Mouse (Mus musculus) kidney, adult 2 months (tissue): ENCODE data around the gene Tmem104. TPM values are rescaled to one million over a fixed set of nuclear protein-coding genes. Genes with fewer than 3 reads are reported as not detected.

Source experiments
- DNase-seq: peaks from one replicate; pipeline ENCODE4 v3.0.0; 2021
- H3K27ac ChIP-seq: fragments of 200-500 bp; 2 replicates; pipeline ENCODE4 v1.5.1; 2012; ENCODE audit warnings: low read depth, low read length, control low read depth, inconsistent platforms; ENCODE audit not compliant: insufficient read depth
- H3K27me3 ChIP-seq: fragments of 200-500 bp; replicated peaks from 2 replicates; pipeline ENCODE4 v1.6.1; 2012; ENCODE audit warnings: mild to moderate bottlenecking, moderate library complexity, low read length, inconsistent platforms; ENCODE audit not compliant: control insufficient read depth, insufficient read depth
- H3K36me3 ChIP-seq: fragments of 200-500 bp; 2 replicates; pipeline ENCODE4 v1.6.1; 2012; ENCODE audit warnings: mild to moderate bottlenecking, moderate library complexity, low read length, inconsistent platforms; ENCODE audit not compliant: control insufficient read depth, insufficient read depth
- H3K4me1 ChIP-seq: fragments of 200-500 bp; 2 replicates; pipeline ENCODE4 v1.6.1; 2011; ENCODE audit warnings: low read length; ENCODE audit not compliant: control insufficient read depth, insufficient read depth
- H3K4me3 ChIP-seq: fragments of 200-500 bp; 2 replicates; pipeline ENCODE4 v1.5.1; 2011; ENCODE audit warnings: mild to moderate bottlenecking, low read depth, low read length, control low read depth; ENCODE audit not compliant: insufficient read depth
- CTCF ChIP-seq: fragments of 200-500 bp; conservative IDR thresholded peaks from 2 replicates; pipeline ENCODE4 v1.5.1; 2011; ENCODE audit warnings: low read depth, mild to moderate bottlenecking, control low read depth, low read length, moderate library complexity, mixed read lengths; ENCODE audit not compliant: insufficient read depth, insufficient read length
- POLR2A ChIP-seq: fragments of 200-500 bp; IDR thresholded peaks from one replicate; pipeline ENCODE4 v1.6.1; 2011; ENCODE audit warnings: low read depth, low read length, control low read depth
- WGBS: fragments of 180-500 bp; shearing (Covaris S2); methylation state at CpG from one replicate; pipeline ENCODE4 v1.1.7; 2018; 5-methylcytosine and 5-hydroxymethylcytosine counted together
- polyA plus RNA-seq: library from polyadenylated mRNA; depleted of rRNA; stranded (reverse); fragments of >200 nt; gene quantifications from 2 replicates; pipeline ENCODE4 v1.2.3, GENCODE M21; 2012

The Tmem104 gene
- polyA plus RNA-seq, 1 experiment, result 14.8 TPM

DNA sequence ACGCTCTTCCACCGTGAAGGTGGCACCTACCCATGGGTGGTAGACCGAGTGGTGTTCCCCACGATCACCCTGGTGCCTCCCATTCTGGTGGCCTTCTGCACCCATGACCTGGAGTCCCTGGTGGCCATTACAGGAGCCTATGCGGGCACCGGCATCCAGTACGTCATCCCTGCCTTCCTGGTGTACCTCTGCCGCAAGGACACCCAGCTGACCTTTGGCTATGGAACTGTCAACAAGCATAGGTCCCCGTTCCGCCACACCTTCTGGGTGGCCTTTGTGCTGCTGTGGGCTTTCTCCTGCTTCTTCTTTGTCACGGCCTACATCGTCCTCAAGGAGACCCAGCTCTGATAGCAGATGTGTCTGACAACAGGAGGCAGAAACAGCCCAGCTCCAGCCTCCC, 56.5 kb downstream of the Tmem104 start:
- TF ChIP-seq POLR2A, result no peak
- TF ChIP-seq CTCF, result no peak
- no peaks in the 10 kb centered on the region for H3K4me1 ChIP-seq
- WGBS, result 95% methylated on average over 12 of the region's 12 CpGs
- H3K4me3 ChIP-seq, result no peak overlapping the region
- H3K27me3 ChIP-seq, result no peaks in the 10 kb centered on the region
- DNase-seq, result no peak
- no peaks in the 10 kb centered on the region for H3K36me3 ChIP-seq
- H3K27ac ChIP-seq, result no peak overlapping the region

DNA sequence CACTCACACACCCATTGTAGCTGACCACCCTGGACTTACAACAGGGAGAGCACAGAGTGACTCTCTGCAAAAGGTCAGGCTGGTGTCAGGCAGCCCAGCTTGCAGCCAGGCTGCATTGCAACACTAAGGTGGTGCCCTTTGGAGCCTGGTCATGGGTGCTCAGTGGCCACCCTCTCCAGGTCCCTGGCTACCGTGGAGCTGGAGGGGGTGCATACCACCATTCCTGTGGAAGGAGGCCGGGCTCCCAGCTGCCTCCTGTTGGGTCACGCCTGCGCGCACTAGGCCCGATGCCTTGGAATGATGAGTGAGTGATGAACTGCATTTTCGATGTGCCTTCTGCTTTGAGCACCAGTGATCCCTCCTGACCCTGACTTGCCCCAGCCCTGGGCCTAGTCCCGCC, 57.6 kb downstream of the Tmem104 start:
- Histone ChIP-seq H3K4me3 (no peak overlapping the region), H3K36me3 (no peaks in the 10 kb centered on the region), H3K4me1 (peaks cover 3% of the 10 kb centered on the region; the same call in 1 of the 2 replicates), H3K27me3 (0 out of 2 replicates have a peak, but pooled peaks cover 1% of the 10 kb centered on the region), H3K27ac (no peak overlapping the region)
- whole genome bisulfite sequencing, result 79% methylated on average over 8 of the region's 8 CpGs
- no peak for TF ChIP-seq CTCF
- TF ChIP-seq POLR2A, result no peak
- peak; percentile 41 for DNase-seq

DNA sequence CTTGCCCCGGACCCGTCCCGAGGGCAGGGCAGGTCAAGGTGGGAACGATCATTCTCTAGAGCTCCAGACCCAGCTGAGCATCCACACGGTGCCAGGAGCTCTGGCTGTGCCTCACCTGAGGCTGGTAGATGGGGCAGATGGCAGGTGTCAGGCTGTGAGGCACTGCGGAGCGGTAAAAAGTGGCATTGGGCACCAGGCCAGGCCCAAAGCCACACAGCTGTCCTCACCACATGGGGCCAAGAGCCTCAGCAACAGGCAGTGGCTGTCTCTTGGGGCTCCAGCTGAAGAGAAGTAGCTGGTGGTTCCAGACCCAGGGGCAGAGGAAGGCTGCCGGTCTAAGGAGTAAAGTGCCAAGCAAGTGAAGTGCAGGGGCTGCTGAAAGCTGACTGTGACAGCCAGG, 59.1 kb downstream of the Tmem104 start:
- peaks cover 4% of the 10 kb centered on the region; the same call in 1 of the 2 replicates for H3K4me1 ChIP-seq
- H3K36me3 ChIP-seq, result no peaks in the 10 kb centered on the region
- H3K27ac ChIP-seq, result no peak overlapping the region
- WGBS, result 73% methylated on average over 8 of the region's 8 CpGs
- no peak for DNase-seq
- TF ChIP-seq CTCF (no peak), POLR2A (no peak)
- no peak overlapping the region for H3K4me3 ChIP-seq
- peaks cover 1% of the 10 kb centered on the region; the same call in 1 of the 2 replicates for H3K27me3 ChIP-seq

DNA sequence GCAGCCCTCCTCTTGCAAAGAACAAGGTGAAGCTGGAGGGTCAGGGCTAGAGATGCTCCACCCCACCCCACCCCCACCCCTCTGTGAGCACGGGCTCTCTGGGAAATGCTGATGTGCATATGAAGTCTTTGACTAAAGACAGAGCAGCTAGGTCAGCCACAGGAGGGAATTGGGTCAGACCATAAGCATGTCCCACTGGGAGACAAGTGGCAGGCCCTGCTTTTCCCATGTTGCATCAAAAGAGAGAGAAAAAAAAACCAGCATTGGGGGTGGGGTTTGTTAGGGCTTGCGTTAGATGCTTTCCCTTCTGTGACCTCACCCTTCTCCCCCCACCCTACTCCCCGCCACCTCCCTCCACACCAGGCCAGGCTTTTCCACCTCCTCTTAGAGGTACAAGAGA, 60.0 kb downstream of the Tmem104 start:
- 36% methylated on average over 3 of the region's 3 CpGs for WGBS
- no peak for DNase-seq
- peaks cover 4% of the 10 kb centered on the region; the same call in 1 of the 2 replicates for H3K4me1 ChIP-seq
- no peak overlapping the region for H3K27ac ChIP-seq
- H3K27me3 ChIP-seq, result peaks cover 1% of the 10 kb centered on the region; the same call in 1 of the 2 replicates
- no peak overlapping the region for H3K4me3 ChIP-seq
- no peak for TF ChIP-seq CTCF
- H3K36me3 ChIP-seq, result no peaks in the 10 kb centered on the region

DNA sequence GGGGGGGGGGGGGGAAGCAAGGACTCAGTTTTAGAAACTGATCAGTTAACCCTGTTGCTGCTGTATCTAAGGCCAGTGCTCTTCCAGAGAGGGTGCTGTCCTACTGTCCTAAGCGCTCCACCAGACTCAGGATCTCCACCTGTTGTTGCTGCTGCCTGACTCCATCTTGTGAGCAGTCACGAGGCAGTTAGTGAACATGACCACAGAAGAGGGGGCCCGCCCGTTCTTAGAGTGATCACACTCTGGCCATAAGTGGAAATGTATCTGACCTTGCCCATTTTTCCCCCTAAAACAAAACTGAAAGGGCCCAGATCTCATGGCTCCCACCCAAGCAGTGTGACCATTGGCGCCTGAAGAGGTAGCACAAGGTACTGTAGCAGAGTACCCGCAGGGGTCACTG, 60.7 kb downstream of the Tmem104 start:
- Histone ChIP-seq H3K36me3 (no peaks in the 10 kb centered on the region), H3K4me1 (peaks cover 4% of the 10 kb centered on the region; the same call in 1 of the 2 replicates), H3K27ac (no peak overlapping the region), H3K4me3 (no peak overlapping the region), H3K27me3 (peaks cover 1% of the 10 kb centered on the region; the same call in 1 of the 2 replicates)
- no peak for TF ChIP-seq POLR2A
- 70% methylated on average over 6 of the region's 6 CpGs for WGBS
- DNase-seq, result no peak

DNA sequence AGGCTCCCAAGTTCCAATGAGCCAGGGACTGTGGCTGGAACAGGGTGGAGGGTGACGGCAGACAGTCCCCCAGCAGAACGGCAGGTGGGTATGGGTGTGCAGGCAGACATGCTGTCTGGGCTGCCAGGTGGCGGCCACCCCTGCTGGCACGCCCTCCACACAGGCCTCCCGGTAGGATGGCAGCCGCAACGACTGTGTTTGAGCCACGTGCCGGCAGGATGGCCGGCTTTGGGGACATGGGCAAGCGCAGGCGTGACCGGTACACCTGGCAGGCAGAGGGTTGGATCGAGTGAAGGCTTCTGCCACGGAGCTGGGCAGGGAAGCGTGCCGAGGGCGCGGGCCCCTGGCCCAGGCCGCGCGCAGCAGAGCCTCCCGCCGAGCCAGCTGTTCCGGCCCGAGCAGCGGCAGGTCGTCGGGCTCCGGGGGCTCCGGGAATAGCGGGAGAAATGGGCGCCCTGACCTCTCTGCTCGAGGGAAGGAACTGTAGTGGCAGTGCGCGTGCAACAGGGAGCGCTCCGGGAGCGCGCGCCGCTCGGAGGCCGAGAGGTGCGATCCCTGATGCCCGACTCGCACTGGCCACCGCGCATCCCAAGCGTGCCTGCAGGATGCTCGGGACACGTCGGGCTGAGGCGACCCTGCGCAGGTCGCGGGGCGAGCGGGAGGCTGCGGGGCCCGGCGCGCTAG, 62.6 kb downstream of the Tmem104 start:
- Histone ChIP-seq H3K4me3 (no peak overlapping the region), H3K27ac (no peak overlapping the region), H3K36me3 (no peaks in the 10 kb centered on the region), H3K27me3 (peaks cover 1% of the 10 kb centered on the region; the same call in 1 of the 2 replicates), H3K4me1 (peaks cover 4% of the 10 kb centered on the region; the same call in 1 of the 2 replicates)
- WGBS, result 3% methylated on average over 63 of the region's 63 CpGs
- no peak for DNase-seq
- TF ChIP-seq CTCF (peak; percentile 31; the same call in 1 of the 2 replicates), POLR2A (no peak)

DNA sequence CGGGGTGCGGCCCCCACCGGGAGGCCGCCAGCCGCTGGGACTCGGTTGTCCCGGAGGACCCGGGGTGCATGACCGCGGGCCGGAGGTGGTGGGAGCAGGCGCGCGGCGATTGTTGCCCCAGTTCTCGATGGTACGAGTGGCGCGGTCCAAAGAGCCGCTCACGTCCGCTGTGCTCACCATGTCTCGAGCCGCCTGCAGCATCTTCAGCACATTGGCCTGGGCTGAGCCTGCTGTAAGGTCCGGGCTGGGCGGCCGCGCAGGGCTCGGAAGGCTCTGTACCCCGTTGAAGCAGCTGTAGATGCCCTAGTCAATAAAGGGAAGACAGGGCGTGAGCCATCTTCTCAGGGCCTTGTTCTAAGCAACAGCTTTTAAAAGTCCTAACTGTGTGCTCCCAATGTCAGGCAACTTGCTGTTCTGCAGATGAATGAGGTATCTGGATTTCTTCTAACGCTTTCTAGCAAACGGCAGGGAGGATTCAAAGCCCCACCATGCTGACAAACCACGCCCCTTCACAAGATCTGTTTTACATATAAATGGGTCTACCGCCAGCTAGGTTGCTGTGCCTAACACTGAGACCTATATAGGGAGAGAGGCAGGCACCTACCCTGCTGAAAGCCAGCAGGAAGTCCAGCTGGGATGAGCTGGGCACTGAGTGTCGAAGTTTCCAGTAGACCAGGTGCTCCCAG, 63.3 kb downstream of the Tmem104 start:
- WGBS, result 5% methylated on average over 36 of the region's 36 CpGs
- no peak for DNase-seq

More for the DNA sequence above, 63.3 kb downstream of the Tmem104 start:
- peaks cover 1% of the 10 kb centered on the region; the same call in 1 of the 2 replicates for H3K27me3 ChIP-seq
- no peak for TF ChIP-seq POLR2A
- TF ChIP-seq CTCF, result no peak
- no peak overlapping the region for H3K4me3 ChIP-seq
- no peaks in the 10 kb centered on the region for H3K36me3 ChIP-seq
- no peak overlapping the region for H3K27ac ChIP-seq
- H3K4me1 ChIP-seq, result peaks cover 4% of the 10 kb centered on the region; the same call in 1 of the 2 replicates
